Mouse (Mus musculus) urinary bladder, postnatal 0 days (tissue): Measurements from ENCODE around the gene Ephx4. TPM values are rescaled to one million over a fixed set of nuclear protein-coding genes. Genes with fewer than 3 reads are reported as not detected.

Experiments used
- polyA plus RNA-seq: library from polyadenylated mRNA; unstranded; fragments of >200 nt; fragmentation: Nextera tagmentation; extraction: Ambion mirVana; gene quantifications from 2 replicates; pipeline ENCODE4 v1.2.1, GENCODE M21; 2015

Gene Ephx4
- polyA plus RNA-seq = 0.29 and 0.54 TPM in 2 replicates

GRCm38 (mm10) chr5:107402436-107402835 lies at the start of gene Ephx4:
Gene Ephx4 (plus strand): TSS chr5:107402736.

GRCm38 (mm10) chr5:107431249-107431648 lies 28.7 kb downstream of the Ephx4 start, which contains the start of gene Lpcat2b:
Gene Lpcat2b (plus strand): TSS chr5:107431549.

GRCm38 (mm10) chr5:107437464-107438281 lies 35.1 kb downstream of the Ephx4 start, which contains the start of gene Btbd8:
Gene Btbd8 (plus strand): TSS chr5:107437997.

Other genes starting within 250 kb of the Ephx4 start
- 18.7 and 19.4 TPM in 2 replicates for gene Tgfbr3, start 113.1 kb upstream of the Ephx4 start, polyA plus RNA-seq
- 0.65 and 1.3 TPM in 2 replicates for gene Brdt, start 71.6 kb upstream of the Ephx4 start, polyA plus RNA-seq
- gene Lpcat2b, start 28.8 kb downstream of the Ephx4 start, polyA plus RNA-seq = not detected in 2 replicates
- 1.8 and 2.1 TPM in 2 replicates for gene Btbd8, start 35.3 kb downstream of the Ephx4 start, polyA plus RNA-seq
- 0.07 TPM in 2 replicates for gene Gm42669, start 104.9 kb downstream of the Ephx4 start, polyA plus RNA-seq
- 0.02 and 0.07 TPM in 2 replicates for gene 1700028K03Rik, start 132.0 kb downstream of the Ephx4 start, polyA plus RNA-seq
- 10.4 and 11.4 TPM in 2 replicates for gene Rpap2, start 194.6 kb downstream of the Ephx4 start, polyA plus RNA-seq
- gene Glmn, start 195.2 kb downstream of the Ephx4 start, polyA plus RNA-seq = 12.9 TPM in 2 replicates